Mouse (Mus musculus) layer of hippocampus, postnatal 36 days (tissue): Measurements from ENCODE around the gene Arsg. TPM values are rescaled to one million over a fixed set of nuclear protein-coding genes. Genes with fewer than 3 reads are reported as not detected.
A peak's percentile ranks its signal among the peaks of the same experiment; 100 is the strongest.

Experiments used
- DNase-seq, 2 experiments: peaks; one replicate each; pipeline ENCODE4 v3.0.0; 2022
- total RNA-seq, 2 experiments: library from RNA; stranded (reverse); gene quantifications; 2 replicates each; pipeline ENCODE4 v1.2.3; 2021

Arsg gene
- total RNA-seq, 2 experiments from 2014 or later, result 9.6 to 12.2 TPM

DNA sequence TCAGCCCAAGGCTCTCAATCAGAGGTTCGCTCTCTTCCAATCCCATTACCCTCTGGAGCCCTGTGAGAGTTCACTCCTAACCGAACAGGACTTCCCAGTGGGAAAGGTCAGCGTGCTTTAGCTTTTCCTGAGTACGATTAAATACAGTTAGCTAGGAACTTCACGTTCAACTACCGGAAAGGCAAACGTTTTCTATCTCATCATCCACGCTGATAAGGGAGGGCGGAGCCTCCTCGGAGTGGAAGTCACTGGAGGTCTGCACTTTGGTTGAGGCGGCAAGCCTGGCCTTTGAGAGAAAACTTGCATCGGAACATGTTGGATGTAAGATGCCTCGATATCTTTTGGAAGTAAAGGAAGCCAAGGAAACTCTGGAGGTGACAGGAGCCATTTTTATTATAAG lies 113.8 kb downstream of the Arsg start:
- no peak for DNase-seq

- no peak for DNase-seq
These were observed 114.6 kb downstream of the Arsg start for GRCm38 (mm10) chr11:109587638-109588374.

GRCm38 (mm10) chr11:109590012-109590411 lies 116.8 kb downstream of the Arsg start:
- peak in 1 of 2 experiments; percentile 16 for DNase-seq

GRCm38 (mm10) chr11:109591511-109591910 lies 118.3 kb downstream of the Arsg start:
- DNase-seq, result no peak

- DNase-seq, result no peak
These were observed 120.2 kb downstream of the Arsg start for GRCm38 (mm10) chr11:109593200-109593981.

DNA sequence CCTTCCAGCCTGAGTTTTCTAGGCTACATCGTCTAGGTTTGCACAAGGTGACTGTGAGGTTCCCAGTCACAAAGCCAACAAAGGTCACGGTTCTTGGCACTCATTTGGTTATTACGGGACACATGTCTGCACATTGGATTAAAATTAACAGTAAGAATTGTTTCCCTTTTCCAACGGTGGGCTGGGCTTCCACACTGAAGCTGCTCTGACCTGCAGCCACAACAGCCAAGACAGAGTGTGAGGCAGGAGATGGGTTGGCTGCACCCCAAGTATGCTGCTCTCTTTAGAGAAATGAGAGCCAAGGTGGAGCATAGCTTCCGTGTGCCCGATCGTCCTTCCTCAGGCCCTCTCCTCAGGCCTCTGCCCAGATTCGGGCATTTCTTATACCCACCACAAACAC lies 121.6 kb downstream of the Arsg start:
- DNase-seq, result no peak

DNA sequence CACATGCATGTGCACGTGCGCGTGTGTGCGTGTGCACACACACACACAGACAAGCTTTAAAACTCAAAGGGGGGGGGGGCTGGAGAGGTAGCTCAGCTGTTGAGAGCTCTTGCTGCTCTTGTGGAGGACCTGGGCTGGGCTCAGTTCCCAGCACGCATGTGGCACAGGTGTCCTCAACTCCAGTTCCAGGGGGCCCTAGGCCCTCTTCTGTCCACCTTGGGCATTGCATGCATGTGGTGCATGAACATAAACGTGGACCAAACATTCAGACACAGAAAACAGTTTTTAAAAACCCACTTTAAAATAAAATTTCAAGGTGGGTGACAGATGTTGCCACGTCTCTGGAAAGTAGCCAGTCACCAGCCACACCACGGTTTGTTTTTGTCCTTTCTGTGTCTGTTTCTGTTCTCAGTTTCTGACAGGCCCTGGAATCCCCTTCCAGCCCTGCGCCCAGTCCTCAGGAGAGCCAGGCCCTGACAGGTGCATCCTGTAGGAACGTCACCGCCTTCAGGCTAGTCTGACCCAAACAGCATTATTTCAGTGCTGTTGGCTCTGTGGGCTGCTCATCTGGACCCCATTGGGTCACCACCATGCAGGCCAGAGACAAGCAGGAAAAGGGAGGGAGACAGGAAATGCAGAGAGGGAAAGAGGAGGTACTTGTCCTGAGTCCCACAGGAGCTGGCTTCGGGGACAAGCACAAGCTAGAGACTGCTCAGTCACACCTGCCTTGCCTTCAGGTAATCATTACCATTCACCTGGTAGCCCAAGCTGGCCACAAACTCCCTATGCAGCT lies 125.8 kb downstream of the Arsg start:
- DNase-seq, result no peak

GRCm38 (mm10) chr11:109607600-109607999 lies 134.4 kb downstream of the Arsg start:
- DNase-seq, result no peak

DNA sequence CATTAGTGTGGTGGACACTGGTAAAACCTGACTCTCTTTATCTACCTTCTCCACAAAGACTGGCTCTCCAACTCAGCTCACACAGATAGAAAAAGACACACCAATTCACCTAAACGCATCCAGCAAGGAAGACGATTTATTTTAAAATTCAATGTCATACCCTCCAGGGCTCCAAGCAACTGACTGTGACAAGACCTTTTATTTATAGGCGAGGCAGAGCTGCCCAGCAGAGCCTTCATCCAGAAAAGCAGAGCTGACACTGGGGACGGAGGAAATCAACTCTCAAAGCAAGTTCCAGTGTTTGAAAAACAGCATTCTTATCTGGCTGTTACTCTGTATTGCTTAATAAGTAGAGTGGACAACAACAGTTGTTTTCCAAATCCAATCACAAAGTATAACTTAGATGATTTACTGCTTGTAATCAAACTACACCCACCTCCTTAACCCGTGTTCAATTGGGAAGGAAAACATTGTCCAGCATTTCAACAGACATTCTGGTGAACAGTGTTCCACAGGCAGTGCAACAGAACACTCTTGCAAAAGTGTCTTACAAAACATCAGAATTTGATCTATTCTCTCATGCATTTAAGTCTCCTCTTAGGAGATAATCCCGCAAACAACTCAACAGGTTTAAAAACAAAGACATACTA lies 135.9 kb downstream of the Arsg start:
- DNase-seq, result no peak

DNA sequence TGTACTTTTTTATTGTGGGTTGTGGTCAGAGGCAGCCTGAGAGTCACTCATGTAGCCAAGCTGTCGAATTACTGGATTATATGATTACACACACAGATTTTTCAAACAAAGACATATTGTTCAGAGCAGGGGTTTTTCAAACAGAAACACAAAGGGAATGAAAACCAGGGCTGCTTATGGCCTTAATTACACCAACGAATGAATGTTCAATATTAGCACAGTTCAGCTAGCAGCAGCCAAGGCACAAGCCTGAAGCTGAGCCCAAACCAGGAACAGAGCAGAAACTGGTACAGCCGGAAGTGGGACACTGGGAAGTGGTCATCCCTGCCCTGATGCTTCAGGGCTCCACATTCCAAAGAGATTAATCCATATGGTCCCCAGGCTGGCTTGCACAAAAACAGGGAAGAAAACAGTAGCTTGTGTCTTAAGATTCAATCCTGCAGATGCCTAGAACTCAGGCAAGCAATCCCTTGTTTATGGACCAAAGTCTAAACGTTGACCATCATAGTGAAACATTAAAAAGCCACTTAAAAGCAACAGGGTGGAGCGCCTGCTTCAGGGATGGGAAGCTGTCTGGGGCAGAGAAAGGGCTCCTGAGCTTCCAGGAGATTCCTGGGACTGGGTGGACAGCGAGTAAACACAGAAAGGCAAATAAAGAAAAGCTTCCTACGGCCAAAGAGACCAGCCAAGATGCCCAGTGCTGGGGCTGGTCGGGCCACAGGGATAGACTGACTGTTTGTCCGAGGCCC lies 137.0 kb downstream of the Arsg start:
- DNase-seq, result peak in 1 of 2 experiments; percentile 14

- DNase-seq, result no peak
These were observed 137.7 kb downstream of the Arsg start for GRCm38 (mm10) chr11:109610795-109611302.

DNA sequence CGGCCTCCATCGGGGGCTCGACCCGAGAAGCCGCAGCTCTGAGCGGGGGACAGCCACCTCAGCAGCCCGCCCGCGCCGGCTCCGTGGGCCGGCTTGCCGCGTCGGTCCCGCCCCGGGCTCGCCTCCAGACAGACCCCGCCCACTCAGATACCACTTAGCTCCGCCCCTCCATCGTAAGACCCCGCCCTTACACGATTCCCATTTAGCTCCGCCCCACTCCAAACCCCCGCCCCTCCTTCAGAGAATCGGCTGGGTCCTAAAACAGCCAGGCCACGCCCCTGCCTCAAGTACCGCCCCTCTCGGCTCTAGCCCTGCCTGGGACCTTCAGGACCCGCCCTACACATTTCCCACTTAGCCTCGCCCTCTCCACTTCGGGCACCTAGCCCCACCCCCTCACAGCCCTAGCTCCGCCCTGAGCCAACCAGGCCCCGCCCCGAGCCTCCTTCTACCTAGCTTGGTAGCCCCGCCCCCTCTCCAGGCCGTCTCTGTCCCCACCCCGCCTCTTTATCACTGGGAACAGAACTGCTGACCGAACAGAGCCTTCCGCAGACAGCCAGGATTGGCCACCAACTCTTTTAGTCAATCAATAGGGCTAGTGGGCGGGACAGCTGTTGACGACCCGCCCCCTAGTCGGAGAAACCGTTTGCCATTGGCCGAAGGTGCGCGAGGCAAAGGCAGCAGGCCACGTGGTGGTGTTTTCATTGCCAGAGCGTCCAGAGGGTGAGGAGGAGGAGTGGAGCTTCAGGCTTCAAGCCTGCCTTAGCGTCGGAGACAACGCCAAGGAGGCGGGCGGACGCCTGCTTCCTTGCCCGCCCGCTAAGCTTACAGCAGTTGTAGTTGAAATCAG lies 138.4 kb downstream of the Arsg start, which contains the start of gene Wipi1:
TSS of gene Wipi1 (minus strand) at position 665 of the 847 bp plus-strand sequence.
- DNase-seq, result peak; percentile 98

DNA sequence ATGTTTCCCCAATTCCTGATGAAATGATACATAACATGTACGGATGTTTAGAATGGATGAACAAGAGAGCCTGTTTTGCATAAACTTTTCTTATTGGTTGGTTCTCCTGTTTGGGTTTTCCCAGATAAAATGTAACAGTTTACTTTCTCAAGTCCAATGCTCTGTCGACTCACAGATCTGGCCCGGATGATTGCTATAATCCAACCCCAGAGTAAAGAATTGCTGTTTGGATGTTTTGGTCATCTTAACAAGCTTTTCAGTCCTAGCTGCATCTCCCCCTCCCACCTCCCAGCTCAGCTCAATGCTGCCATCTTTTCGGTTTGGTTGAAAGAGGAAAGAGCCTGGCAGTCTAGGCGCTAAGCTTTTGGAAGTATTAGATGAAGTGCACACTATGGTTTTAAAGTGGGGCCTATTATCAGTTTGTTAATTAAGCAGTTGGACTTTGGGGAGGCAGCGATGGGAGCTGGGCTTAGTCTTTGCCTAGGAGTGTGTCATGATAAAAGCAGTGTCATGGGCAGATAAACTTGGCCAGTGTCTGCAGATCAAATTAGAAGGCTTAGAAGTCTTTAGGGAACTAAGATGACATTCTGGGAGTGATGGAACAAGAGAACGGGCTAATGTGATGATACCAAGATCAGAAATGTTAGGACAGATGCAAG lies 139.8 kb downstream of the Arsg start:
- DNase-seq, result no peak

GRCm38 (mm10) chr11:109615286-109615685 lies 142.1 kb downstream of the Arsg start:
- DNase-seq, result no peak

DNA sequence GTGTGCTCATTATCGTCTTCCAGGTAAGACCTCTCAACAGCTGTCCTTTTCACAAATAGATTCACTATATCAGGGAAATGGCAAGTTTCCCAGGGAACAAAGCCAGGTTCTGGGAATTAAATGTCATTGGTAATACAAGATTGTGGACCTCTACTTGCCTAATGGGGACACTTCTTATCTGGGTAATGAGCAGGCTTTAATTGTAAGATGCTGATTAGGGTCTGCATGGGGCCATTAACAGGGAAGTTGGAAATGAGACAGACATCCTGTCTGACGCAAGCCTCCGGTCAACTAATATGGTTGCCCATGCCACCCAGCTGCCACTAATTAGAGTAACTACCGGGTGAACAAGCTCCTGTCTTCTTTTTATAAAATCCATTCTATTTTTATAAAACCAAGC lies 143.2 kb downstream of the Arsg start:
- DNase-seq, result no peak

- DNase-seq, result no peak
These were observed 143.6 kb downstream of the Arsg start for GRCm38 (mm10) chr11:109616766-109617165.

- DNase-seq, result peak; percentile 28 to 38
These were observed 145.9 kb downstream of the Arsg start for GRCm38 (mm10) chr11:109619055-109619454.

DNA sequence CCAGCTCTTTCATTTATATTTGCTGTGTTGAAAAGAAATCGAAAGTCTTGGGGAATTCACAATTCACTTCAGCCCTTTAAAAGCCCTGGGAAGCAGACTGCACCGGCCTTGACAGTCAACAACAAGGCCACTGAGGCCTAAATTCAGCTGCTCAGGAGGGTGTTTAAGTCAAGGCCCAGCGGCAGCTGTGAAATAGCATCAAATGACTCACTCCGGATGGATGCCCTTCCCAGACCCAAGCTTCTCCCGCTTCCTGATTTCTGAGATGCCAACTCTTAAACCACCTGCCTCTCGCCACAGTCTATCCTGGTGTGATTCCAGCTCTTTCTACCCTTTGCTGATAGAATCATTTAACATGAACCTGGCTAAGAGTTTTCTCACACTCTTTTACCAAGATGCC lies 147.2 kb downstream of the Arsg start:
- DNase-seq, result no peak

DNA sequence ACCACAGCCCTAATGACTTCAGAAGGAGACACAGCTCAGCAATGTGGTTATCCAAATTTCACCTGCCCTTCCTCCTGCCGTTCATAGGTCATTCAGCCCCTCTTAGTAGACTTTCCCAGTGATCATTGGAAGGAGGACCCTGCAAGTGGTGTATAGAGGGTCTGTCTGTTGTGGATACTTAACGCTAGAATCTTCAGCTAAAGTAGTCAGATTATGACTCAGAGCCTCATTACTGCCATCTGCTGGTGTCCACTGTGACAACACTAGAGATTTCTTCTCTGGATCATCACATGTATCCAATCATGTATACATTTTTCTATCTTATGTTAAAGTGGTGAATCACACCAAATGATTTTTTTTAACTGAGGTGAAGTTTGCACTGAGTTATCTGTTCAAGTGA lies 148.0 kb downstream of the Arsg start:
- DNase-seq, result peak in 1 of 2 experiments; percentile 44

GRCm38 (mm10) chr11:109622518-109623037 lies 149.4 kb downstream of the Arsg start:
- DNase-seq, result no peak
